Mouse (Mus musculus) layer of hippocampus, adult 6 months (tissue): Measurements from ENCODE around the gene Tm2d1. TPM values are rescaled to one million over a fixed set of nuclear protein-coding genes. Genes with fewer than 3 reads are reported as not detected.

Source experiments
- long read RNA-seq, 2 experiments: library from polyadenylated mRNA; unstranded; transcript quantifications; one replicate each; pipeline ENCODE4 v2.0.0; 2019 to 2020
- polyA plus RNA-seq: library from polyadenylated mRNA; unstranded; fragments of <200 nt; fragmentation: Nextera tagmentation; gene quantifications from 2 replicates; pipeline ENCODE4 v1.2.3, GENCODE M21; 2021

Tm2d1 gene
- 139 and 142 TPM in 2 replicates for polyA plus RNA-seq
- long read RNA-seq, experiment 1, transcript Tm2d1-202 (7 exons, 1,027 nt), result major isoform, 126 of 138 reads
- long read RNA-seq, experiment 1, partial matches to known transcripts, result 8 of 138 reads
- long read RNA-seq, experiment 1, other reads (novel, unspliced or antisense), result 1 of 138 reads
- long read RNA-seq, experiment 2, transcript Tm2d1-202 (7 exons, 1,027 nt), result major isoform, 59 of 62 reads
- long read RNA-seq, experiment 2, partial matches to known transcripts, result 1 of 62 reads
- long read RNA-seq, experiment 2, other reads (novel, unspliced or antisense), result 1 of 62 reads

GRCm38 (mm10) chr4:98382716-98383424, at the start of gene Tm2d1:
Gene Tm2d1 (minus strand): TSS chr4:98383306.

DNA sequence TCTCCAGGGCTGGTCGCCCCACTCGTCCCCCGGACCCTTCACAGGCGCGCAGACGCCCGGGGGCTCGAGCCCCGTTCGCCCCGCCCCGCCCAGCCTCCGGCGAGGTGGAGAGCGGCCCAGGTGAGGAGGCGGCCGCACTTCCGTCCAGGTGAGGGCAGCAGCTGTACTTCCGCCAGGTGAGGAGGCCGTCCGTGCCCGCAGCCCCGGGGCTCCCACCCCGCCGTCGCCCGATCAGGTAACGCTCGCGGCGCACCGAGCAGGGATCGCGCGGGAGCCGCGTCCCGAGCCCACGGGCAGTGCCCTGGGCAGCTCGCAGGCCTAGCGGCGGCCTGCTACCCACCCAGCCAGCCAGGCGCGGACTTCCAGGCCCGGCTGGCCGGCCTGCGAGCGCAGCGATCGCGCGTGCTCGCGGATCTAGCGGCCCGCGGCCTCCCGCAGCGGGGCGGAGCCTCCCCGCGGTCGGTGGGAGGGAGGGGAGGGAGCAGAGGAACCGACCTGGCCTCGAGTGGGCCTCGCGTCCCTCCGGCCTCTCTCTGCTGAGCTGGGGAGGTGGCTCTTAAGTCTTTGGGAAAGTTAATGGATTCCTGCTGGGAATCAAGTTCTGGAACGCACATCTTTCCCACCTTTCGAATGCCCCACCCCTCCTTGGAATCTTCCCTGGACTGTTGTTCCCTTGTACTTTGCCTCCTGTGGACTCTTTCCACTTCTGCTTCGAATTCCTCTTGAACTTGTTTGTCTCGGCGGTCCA, 12.8 kb upstream of the Tm2d1 start, which contains the start of gene Patj:
Gene Patj (plus strand): TSS at position 96 of the 748 bp plus-strand sequence.

Other genes with a start within 250 kb of the Tm2d1 start
- 1.3 and 2.1 TPM in 2 replicates for gene Patj, start 12.5 kb upstream of the Tm2d1 start, polyA plus RNA-seq